Mouse (Mus musculus) mammary gland, adult 2 months (tissue): ENCODE data around the gene Tanc1. TPM values are rescaled to one million over a fixed set of nuclear protein-coding genes. Genes with fewer than 3 reads are reported as not detected.

Source experiments
- polyA plus RNA-seq: library from polyadenylated mRNA; depleted of rRNA; stranded (reverse); fragments of >200 nt; gene quantifications from 2 replicates; pipeline ENCODE4 v1.2.3, GENCODE M21; 2012; ENCODE audit warnings: low replicate concordance; rRNA removed

The Tanc1 gene
- 13.3 and 13.7 TPM in 2 replicates for polyA plus RNA-seq

GRCm38 (mm10) chr2:59611831-59612732 lies at the start of gene Tanc1:
Tanc1 (plus strand) TSS chr2:59612042.

GRCm38 (mm10) chr2:59881831-59882741 lies 270.2 kb downstream of the Tanc1 start, which contains the start of gene Wdsub1:
Wdsub1 (minus strand) TSS chr2:59882591.

Other genes starting within 250 kb of the Tanc1 start
- 2.2 and 6.4 TPM in 2 replicates for gene Dapl1, start 127.4 kb upstream of the Tanc1 start, polyA plus RNA-seq